Mouse (Mus musculus) left cerebral cortex, postnatal 14 days (tissue): Measurements from ENCODE around the gene Grb10. TPM values are rescaled to one million over a fixed set of nuclear protein-coding genes. Genes with fewer than 3 reads are reported as not detected.

ENCODE experiments used
- DNase-seq, 2 experiments: peaks; one replicate each; pipeline ENCODE4 v3.0.0; 2021 to 2022; ENCODE audit warnings: low spot score in 2 of 2, mixed read lengths in 1 of 2
- intact Hi-C: fragments of 180-260 bp; cut with DNase I; formaldehyde crosslinking; loops from one replicate; pipeline ENCODE4 v1.15.1; 2025
- total RNA-seq, 2 experiments: library from RNA; stranded (reverse); gene quantifications; 2 replicates each; pipeline ENCODE4 v1.2.3; 2021

The Grb10 gene
- total RNA-seq, 2 experiments from 2014 or later = 43.3 to 45.1 TPM

- intact Hi-C loops = no loop called here
- DNase-seq = no peak
Measured at GRCm38 (mm10) chr11:11937340-11938030, 101.0 kb downstream of the Grb10 start.

- intact Hi-C loops = no loop called here
- DNase-seq = no peak
Measured at GRCm38 (mm10) chr11:11934808-11935207, 103.7 kb downstream of the Grb10 start.

GRCm38 (mm10) chr11:11932102-11932789, 106.2 kb downstream of the Grb10 start:
- intact Hi-C loops = no loop called here
- DNase-seq = peak in 1 of 2 experiments; percentile 10

- intact Hi-C loops = no loop called here
- DNase-seq = no peak
Measured at GRCm38 (mm10) chr11:11931688-11932087, 106.8 kb downstream of the Grb10 start.

GRCm38 (mm10) chr11:11930527-11930926, 108.0 kb downstream of the Grb10 start:
- no peak for DNase-seq
- intact Hi-C loops = no loop called here

GRCm38 (mm10) chr11:11929059-11929458, 109.4 kb downstream of the Grb10 start:
- no peak for DNase-seq
- intact Hi-C loops = no loop called here

- DNase-seq = no peak
- intact Hi-C loops = no loop called here
Measured at GRCm38 (mm10) chr11:11928586-11928985, 109.9 kb downstream of the Grb10 start.

GRCm38 (mm10) chr11:11923900-11924299, 114.6 kb downstream of the Grb10 start:
- DNase-seq = no peak
- intact Hi-C loops = no loop called here

GRCm38 (mm10) chr11:11923345-11923744, 115.1 kb downstream of the Grb10 start:
- intact Hi-C loops = no loop called here
- DNase-seq = no peak

- intact Hi-C loops = no loop called here
- no peak for DNase-seq
Measured at GRCm38 (mm10) chr11:11922106-11922505, 116.4 kb downstream of the Grb10 start.

- intact Hi-C loops = no loop called here
- DNase-seq = peak; percentile 19 to 40
Measured at GRCm38 (mm10) chr11:11907703-11908413, 130.6 kb downstream of the Grb10 start.

- intact Hi-C loops = no loop called here
- DNase-seq = no peak
Measured at GRCm38 (mm10) chr11:11905518-11905917, 133.0 kb downstream of the Grb10 start.

GRCm38 (mm10) chr11:11904995-11905394, 133.5 kb downstream of the Grb10 start:
- DNase-seq = no peak
- intact Hi-C loops = no loop called here

- intact Hi-C loops = no loop called here
- no peak for DNase-seq
Measured at GRCm38 (mm10) chr11:11901509-11901908, 137.0 kb downstream of the Grb10 start.

- DNase-seq = no peak
- intact Hi-C loops = no loop called here
Measured at GRCm38 (mm10) chr11:11898496-11898895, 140.0 kb downstream of the Grb10 start.

- DNase-seq = no peak
- intact Hi-C loops = no loop called here
Measured at GRCm38 (mm10) chr11:11897645-11898357, 140.7 kb downstream of the Grb10 start, which contains the start of gene Ddc. Ddc (minus strand) TSS chr11:11898144.

- intact Hi-C loops = no loop called here
- no peak for DNase-seq
Measured at GRCm38 (mm10) chr11:11895479-11895878, 143.0 kb downstream of the Grb10 start.

GRCm38 (mm10) chr11:11893769-11894168, 144.7 kb downstream of the Grb10 start:
- intact Hi-C loops = no loop called here
- no peak for DNase-seq

GRCm38 (mm10) chr11:11892993-11893602, 145.4 kb downstream of the Grb10 start:
- intact Hi-C loops = no loop called here
- no peak for DNase-seq
